Mouse (Mus musculus) heart, postnatal 0 days (tissue): ENCODE results near the gene Rufy1.

Experiments used
- CTCF ChIP-seq: IDR thresholded peaks from 2 replicates; pipeline ENCODE4 v1.5.1; 2016; ENCODE audit warnings: antibody characterized with exemption, control low read depth, low read depth
- EP300 ChIP-seq: IDR thresholded peaks from 2 replicates; pipeline ENCODE4 v1.6.1; 2016; ENCODE audit warnings: antibody characterized with exemption, low read depth

GRCm38 (mm10) chr11:50441637-50442036 is 10.7 kb upstream of the Rufy1 start:
- TF ChIP-seq CTCF (no peak), EP300 (no peak)
